Mouse (Mus musculus): Measurements from ENCODE around the gene Gm11027.

DNA sequence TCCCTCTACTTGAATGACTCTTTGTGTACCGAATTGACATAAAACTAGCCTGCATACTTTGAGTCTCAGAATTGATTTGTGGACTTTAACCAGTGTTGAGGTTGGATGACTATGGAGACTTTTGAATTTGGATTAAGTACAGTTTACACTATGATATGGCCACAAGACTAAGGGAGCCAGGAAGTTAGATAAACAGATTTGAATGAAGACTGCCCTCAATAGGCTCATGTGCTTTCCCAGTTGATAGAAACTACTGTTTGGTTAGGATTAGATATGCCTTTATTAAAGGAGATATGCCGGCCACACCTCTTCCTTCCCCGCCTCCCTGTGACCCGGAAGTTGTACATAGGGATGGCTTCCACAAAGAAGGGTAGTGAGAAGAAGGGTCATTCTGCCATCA lies 445 bp downstream of the Gm11027 start:
- no peak for TF ChIP-seq CTCF (IDR thresholded peaks at IDR 0.05; ENCODE audit: low read depth)
- TF ChIP-seq EP300 (optimal IDR thresholded peaks at IDR 0.05), result no peak
